Mouse (Mus musculus): ENCODE measurements around the gene Wdr5. TPM values are rescaled to one million over a fixed set of nuclear protein-coding genes. Genes with fewer than 3 reads are reported as not detected.
A peak's percentile ranks its signal among the peaks of the same experiment; 100 is the strongest.

The Wdr5 gene
- polyA plus RNA-seq, 2 experiments = 51.6 to 66.0 TPM

DNA sequence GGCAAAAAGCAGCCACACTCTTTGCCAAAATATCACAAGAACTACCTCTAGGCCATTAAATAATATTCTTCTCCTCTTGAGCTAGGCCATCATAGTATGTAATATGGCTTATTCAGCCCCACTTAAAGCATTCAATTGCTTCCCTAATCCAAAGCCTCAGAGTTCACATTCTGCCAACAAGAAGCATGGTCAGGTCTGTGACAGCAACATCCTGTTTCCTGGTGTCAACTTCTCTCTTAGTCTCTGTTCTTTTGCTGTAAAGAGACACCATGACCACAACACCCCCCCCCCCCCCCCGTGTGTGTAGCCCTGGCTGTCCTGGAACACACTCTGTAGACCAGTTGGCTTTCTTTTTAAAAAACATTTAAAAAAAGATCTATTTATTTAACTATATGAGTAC, 32.4 kb downstream of the Wdr5 start:
- Histone ChIP-seq H3K4me3 (replicated peaks; ENCODE audit: low read length) (no peak overlapping the region), H3K9me3 (ENCODE audit: control insufficient read depth, low read length) (no peaks in the 10 kb centered on the region), H3K9ac (ENCODE audit: low read depth, low read length, severe bottlenecking) (no peak overlapping the region), H3K27me3 (ENCODE audit: control insufficient read depth, insufficient read depth, low read length) (no peaks in the 10 kb centered on the region), H3K36me3 (ENCODE audit: control insufficient read depth, insufficient read depth, low read length) (no peaks in the 10 kb centered on the region), H3K27ac (replicated peaks; ENCODE audit: low read depth, low read length) (no peak overlapping the region), H3K4me1 (ENCODE audit: control insufficient read depth, insufficient read depth, low read length) (no peaks in the 10 kb centered on the region), H3K4me2 (replicated peaks; ENCODE audit: low read depth, low read length, severe bottlenecking) (no peak overlapping the region)
- 36% methylated on average over 1 of the region's 1 CpGs for whole genome bisulfite sequencing
- ATAC-seq (ENCODE audit: low FRiP score, low read depth) (no peak), DNase-seq (ENCODE audit: low spot score) (no peak)
- TF ChIP-seq POLR2A (IDR thresholded peaks at IDR 0.05; ENCODE audit: borderline replicate concordance, extremely low read depth, insufficient read depth, insufficient read length) = no peak

DNA sequence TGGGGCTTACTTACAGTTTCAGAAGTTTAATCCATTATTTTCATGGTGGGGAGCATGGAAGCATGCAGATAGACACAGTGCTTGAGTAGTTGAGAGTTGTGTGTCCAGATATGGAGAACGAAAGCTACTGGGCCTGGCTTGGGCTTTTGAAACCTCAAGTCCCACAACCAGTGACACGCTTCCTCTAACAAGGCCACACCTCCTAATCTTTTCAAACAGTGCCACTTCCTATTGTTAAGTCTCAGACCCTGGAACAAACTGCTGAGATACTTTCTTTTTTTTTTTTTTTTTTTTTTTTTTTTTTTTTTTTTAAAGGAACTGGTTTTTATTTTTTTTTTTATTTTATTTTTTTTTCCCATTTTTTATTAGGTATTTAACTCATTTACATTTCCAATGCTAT, 33.0 kb downstream of the Wdr5 start:
- Histone ChIP-seq H3K9me3 (ENCODE audit: control insufficient read depth, low read length) (no peaks in the 10 kb centered on the region), H3K27me3 (ENCODE audit: control insufficient read depth, insufficient read depth, low read length) (no peaks in the 10 kb centered on the region), H3K4me3 (replicated peaks; ENCODE audit: low read length) (no peak overlapping the region), H3K4me1 (ENCODE audit: control insufficient read depth, insufficient read depth, low read length) (peaks cover 2% of the 10 kb centered on the region; the same call in 1 of the 2 replicates), H3K9ac (ENCODE audit: low read depth, low read length, severe bottlenecking) (no peak overlapping the region), H3K27ac (replicated peaks; ENCODE audit: low read depth, low read length) (no peak overlapping the region), H3K36me3 (ENCODE audit: control insufficient read depth, insufficient read depth, low read length) (no peaks in the 10 kb centered on the region), H3K4me2 (replicated peaks; ENCODE audit: low read depth, low read length, severe bottlenecking) (no peak overlapping the region)
- no peak for TF ChIP-seq POLR2A (IDR thresholded peaks at IDR 0.05; ENCODE audit: borderline replicate concordance, extremely low read depth, insufficient read depth, insufficient read length)
- ATAC-seq (ENCODE audit: low FRiP score, low read depth) = no peak
- no peak for DNase-seq (ENCODE audit: low spot score)
- WGBS = 94% methylated on average over 2 of the region's 2 CpGs

DNA sequence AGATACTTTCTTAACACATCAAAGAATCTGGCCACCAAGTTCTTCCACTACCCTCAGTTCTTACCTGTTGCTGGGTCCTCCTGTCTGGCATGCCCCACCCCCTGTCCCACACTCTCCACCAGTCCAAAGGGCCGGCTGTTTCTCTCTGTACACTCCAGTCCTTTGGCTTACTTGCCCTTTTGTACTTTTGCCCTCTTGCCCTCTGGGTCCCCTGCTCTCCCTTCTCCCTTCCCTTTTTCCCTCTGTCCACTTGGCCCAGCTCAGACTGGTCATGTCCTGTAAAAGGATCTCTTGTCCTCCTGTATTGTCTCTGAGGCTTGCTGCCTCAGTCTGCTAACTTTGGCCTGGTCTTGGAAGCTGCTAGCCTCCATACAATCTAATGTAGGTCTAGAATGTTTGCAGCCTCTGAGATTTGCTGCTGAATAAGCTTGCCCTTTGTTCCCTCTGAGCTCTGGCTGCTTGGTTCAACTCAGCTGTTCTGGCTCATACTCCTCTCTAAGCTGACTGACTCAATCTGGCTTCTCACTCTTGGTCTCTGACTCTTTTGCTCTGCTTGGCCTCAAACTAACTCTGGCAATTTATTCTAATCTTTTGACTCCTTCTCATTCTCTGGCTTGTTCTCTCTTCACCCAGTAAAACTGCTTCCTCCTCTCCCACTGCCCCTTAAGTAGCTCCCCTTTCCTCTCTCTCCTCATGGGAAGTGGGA, 33.9 kb downstream of the Wdr5 start:
- no peaks in the 10 kb centered on the region for H3K9me3 ChIP-seq (ENCODE audit: control insufficient read depth, low read length)
- ATAC-seq (ENCODE audit: low FRiP score, low read depth) (no peak), DNase-seq (ENCODE audit: low spot score) (no peak)
- no peak overlapping the region for H3K4me3 ChIP-seq (replicated peaks; ENCODE audit: low read length)
- TF ChIP-seq POLR2A (IDR thresholded peaks at IDR 0.05; ENCODE audit: borderline replicate concordance, extremely low read depth, insufficient read depth, insufficient read length) = no peak
- 95% methylated on average over 1 of the region's 1 CpGs for WGBS
- H3K27ac ChIP-seq (replicated peaks; ENCODE audit: low read depth, low read length) = no peak overlapping the region
- H3K4me2 ChIP-seq (replicated peaks; ENCODE audit: low read depth, low read length, severe bottlenecking) = no peak overlapping the region
- no peaks in the 10 kb centered on the region for H3K27me3 ChIP-seq (ENCODE audit: control insufficient read depth, insufficient read depth, low read length)
- H3K4me1 ChIP-seq (ENCODE audit: control insufficient read depth, insufficient read depth, low read length) = peaks cover 6% of the 10 kb centered on the region; the same call in 1 of the 2 replicates
- no peaks in the 10 kb centered on the region for H3K36me3 ChIP-seq (ENCODE audit: control insufficient read depth, insufficient read depth, low read length)
- no peak overlapping the region for H3K9ac ChIP-seq (ENCODE audit: low read depth, low read length, severe bottlenecking)

GRCm38 (mm10) chr2:27552620-27553287, 37.8 kb downstream of the Wdr5 start:
- Histone ChIP-seq H3K4me1 (ENCODE audit: control insufficient read depth, insufficient read depth, low read length) (peaks cover 6% of the 10 kb centered on the region; the same call in 1 of the 2 replicates), H3K4me2 (replicated peaks; ENCODE audit: low read depth, low read length, severe bottlenecking) (no peak overlapping the region), H3K27me3 (ENCODE audit: control insufficient read depth, insufficient read depth, low read length) (no peaks in the 10 kb centered on the region), H3K9me3 (ENCODE audit: control insufficient read depth, low read length) (no peaks in the 10 kb centered on the region), H3K9ac (ENCODE audit: low read depth, low read length, severe bottlenecking) (no peak overlapping the region), H3K4me3 (replicated peaks; ENCODE audit: low read length) (no peak overlapping the region), H3K27ac (replicated peaks; ENCODE audit: low read depth, low read length) (no peak overlapping the region), H3K36me3 (ENCODE audit: control insufficient read depth, insufficient read depth, low read length) (no peaks in the 10 kb centered on the region)
- DNase-seq (ENCODE audit: low spot score) (peak; percentile 62), ATAC-seq (ENCODE audit: low FRiP score, low read depth) (peak; percentile 62)
- TF ChIP-seq POLR2A (IDR thresholded peaks at IDR 0.05; ENCODE audit: borderline replicate concordance, extremely low read depth, insufficient read depth, insufficient read length) = no peak
- WGBS = 13% methylated on average over 7 of the region's 7 CpGs

DNA sequence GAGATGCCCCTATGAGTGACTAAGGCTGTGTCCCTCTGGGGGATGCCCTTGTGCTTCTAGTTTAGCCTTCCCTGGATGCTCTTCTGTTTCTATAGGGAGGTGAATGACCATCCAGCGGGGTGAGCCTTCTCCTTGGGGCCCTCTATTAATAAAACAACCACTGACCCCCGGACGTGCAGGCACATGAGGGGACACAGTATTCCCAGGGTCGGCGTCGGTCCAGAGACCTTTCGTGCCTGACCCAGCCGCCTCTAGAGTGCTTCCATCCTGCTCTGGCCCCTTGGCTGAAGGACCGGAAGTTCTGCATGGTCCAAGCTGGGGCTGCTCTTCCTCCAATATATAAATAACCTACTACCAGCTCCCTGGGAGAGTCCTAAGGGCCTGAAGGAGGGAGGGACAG, 39.4 kb downstream of the Wdr5 start:
- DNase-seq (ENCODE audit: low spot score) = no peak
- Histone ChIP-seq H3K36me3 (ENCODE audit: control insufficient read depth, insufficient read depth, low read length) (no peaks in the 10 kb centered on the region), H3K4me3 (replicated peaks; ENCODE audit: low read length) (no peak overlapping the region), H3K9ac (ENCODE audit: low read depth, low read length, severe bottlenecking) (no peak overlapping the region), H3K27me3 (ENCODE audit: control insufficient read depth, insufficient read depth, low read length) (no peaks in the 10 kb centered on the region), H3K9me3 (ENCODE audit: control insufficient read depth, low read length) (no peaks in the 10 kb centered on the region), H3K4me1 (ENCODE audit: control insufficient read depth, insufficient read depth, low read length) (peaks cover 10% of the 10 kb centered on the region; the same call in 1 of the 2 replicates), H3K4me2 (replicated peaks; ENCODE audit: low read depth, low read length, severe bottlenecking) (no peak overlapping the region), H3K27ac (replicated peaks; ENCODE audit: low read depth, low read length) (no peak overlapping the region)
- ATAC-seq (ENCODE audit: low FRiP score, low read depth) = no peak
- TF ChIP-seq POLR2A (IDR thresholded peaks at IDR 0.05; ENCODE audit: borderline replicate concordance, extremely low read depth, insufficient read depth, insufficient read length) = no peak
- WGBS = 65% methylated on average over 9 of the region's 9 CpGs
